Mouse (Mus musculus) embryonic facial prominence, embryonic 11.5 days (tissue): ENCODE measurements around the gene Grm7. TPM values are rescaled to one million over a fixed set of nuclear protein-coding genes. Genes with fewer than 3 reads are reported as not detected.

ENCODE experiments used
- ATAC-seq: fragments of 200-750 bp; cut with Nextera tagmentation; replicated peaks from 2 replicates; pipeline ENCODE4 v1.8.0; 2017; ENCODE audit warnings: low read depth; ENCODE audit not compliant: insufficient number of reproducible peaks, low FRiP score, low TSS enrichment
- DNase-seq: peaks from one replicate; pipeline ENCODE4 v3.0.0-alpha.2; 2015; ENCODE audit warnings: low spot score
- H3K27ac ChIP-seq: fragments of 300-500 bp; sonication (generic); replicated peaks from 2 replicates; pipeline ENCODE4 v1.5.1; 2014; ENCODE audit warnings: mild to moderate bottlenecking, low read depth, low read length, control low read depth
- H3K27me3 ChIP-seq: fragments of 300-500 bp; sonication (generic); 2 replicates; pipeline ENCODE4 v1.6.1; 2014; ENCODE audit warnings: mild to moderate bottlenecking, low read length, moderate library complexity, mixed read lengths; ENCODE audit not compliant: control insufficient read depth, insufficient read depth
- H3K36me3 ChIP-seq: fragments of 300-500 bp; sonication (generic); replicated peaks from 2 replicates; pipeline ENCODE4 v1.6.1; 2014; ENCODE audit warnings: low read depth, mild to moderate bottlenecking, low read length, moderate library complexity, mixed read lengths; ENCODE audit not compliant: control insufficient read depth, insufficient read depth
- H3K4me1 ChIP-seq: fragments of 300-500 bp; sonication (generic); 2 replicates; pipeline ENCODE4 v1.6.1; 2014; ENCODE audit warnings: low read length, mixed read lengths; ENCODE audit not compliant: control insufficient read depth, insufficient read depth
- H3K4me2 ChIP-seq: fragments of 300-500 bp; sonication (generic); 2 replicates; pipeline ENCODE4 v1.6.1; 2014; ENCODE audit warnings: low read depth, mild to moderate bottlenecking, control low read depth, low read length, moderate library complexity
- H3K4me3 ChIP-seq: fragments of 300-500 bp; sonication (generic); 2 replicates; pipeline ENCODE4 v1.5.1; 2014; ENCODE audit warnings: low read depth, low read length, control low read depth
- H3K9ac ChIP-seq: fragments of 300-500 bp; sonication (generic); replicated peaks from 2 replicates; pipeline ENCODE4 v1.6.1; 2014; ENCODE audit warnings: mild to moderate bottlenecking, control low read depth, low read length
- H3K9me3 ChIP-seq: fragments of 300-500 bp; sonication (generic); replicated peaks from 2 replicates; pipeline ENCODE4 v1.6.1; 2016; ENCODE audit warnings: mild to moderate bottlenecking, low read length, inconsistent platforms, mixed read lengths; ENCODE audit not compliant: control insufficient read depth
- whole genome bisulfite sequencing: fragments of 180-500 bp; shearing (Covaris S2); extraction: QIAGEN DNeasy Blood & Tissue Kit; methylation state at CpG from one replicate; pipeline ENCODE4 v1.1.7; 2014; 5-methylcytosine and 5-hydroxymethylcytosine counted together
- polyA plus RNA-seq: library from polyadenylated mRNA; unstranded; fragments of >200 nt; fragmentation: Nextera tagmentation; extraction: Ambion mirVana; gene quantifications from 2 replicates; pipeline ENCODE4 v1.2.1, GENCODE M21; 2014

Grm7 gene
- polyA plus RNA-seq, 1 experiment from 2014 or later: 0.63 TPM

GRCm38 (mm10) chr6:111039099-111039498, 393.7 kb downstream of the Grm7 start:
- H3K4me3 ChIP-seq: no peak overlapping the region
- H3K27me3 ChIP-seq: no peaks in the 10 kb centered on the region
- 77% methylated on average over 2 of the region's 2 CpGs for WGBS
- DNase-seq: no peak
- no peak for ATAC-seq
- no peak overlapping the region for H3K4me2 ChIP-seq
- H3K4me1 ChIP-seq: no peaks in the 10 kb centered on the region
- H3K36me3 ChIP-seq: no peaks in the 10 kb centered on the region
- no peak overlapping the region for H3K27ac ChIP-seq
- no peak overlapping the region for H3K9ac ChIP-seq
- H3K9me3 ChIP-seq: no peaks in the 10 kb centered on the region

- no peak overlapping the region for H3K4me2 ChIP-seq
- ATAC-seq (no peak), DNase-seq (no peak)
- no peaks in the 10 kb centered on the region for H3K4me1 ChIP-seq
- no peak overlapping the region for H3K9ac ChIP-seq
- no peak overlapping the region for H3K4me3 ChIP-seq
- H3K36me3 ChIP-seq: no peaks in the 10 kb centered on the region
- 42% methylated on average over 2 of the region's 2 CpGs for WGBS
- H3K27me3 ChIP-seq: no peaks in the 10 kb centered on the region
- H3K27ac ChIP-seq: no peak overlapping the region
- no peaks in the 10 kb centered on the region for H3K9me3 ChIP-seq
These were observed 400.5 kb downstream of the Grm7 start for GRCm38 (mm10) chr6:111045896-111046295.

- H3K9ac ChIP-seq: no peak overlapping the region
- no peaks in the 10 kb centered on the region for H3K27me3 ChIP-seq
- H3K4me3 ChIP-seq: no peak overlapping the region
- no peak for ATAC-seq
- no peaks in the 10 kb centered on the region for H3K9me3 ChIP-seq
- H3K4me1 ChIP-seq: no peaks in the 10 kb centered on the region
- H3K36me3 ChIP-seq: no peaks in the 10 kb centered on the region
- no peak overlapping the region for H3K27ac ChIP-seq
- no peak for DNase-seq
- no peak overlapping the region for H3K4me2 ChIP-seq
These were observed 403.9 kb downstream of the Grm7 start for GRCm38 (mm10) chr6:111049247-111049646.

GRCm38 (mm10) chr6:111054001-111054975, 408.9 kb downstream of the Grm7 start:
- Histone ChIP-seq H3K36me3 (no peaks in the 10 kb centered on the region), H3K9me3 (no peaks in the 10 kb centered on the region), H3K4me1 (no peaks in the 10 kb centered on the region), H3K4me3 (no peak overlapping the region), H3K27me3 (no peaks in the 10 kb centered on the region), H3K4me2 (no peak overlapping the region), H3K27ac (no peak overlapping the region), H3K9ac (no peak overlapping the region)
- WGBS: 75% methylated on average over 7 of the region's 7 CpGs
- DNase-seq (no peak), ATAC-seq (no peak)

GRCm38 (mm10) chr6:111057798-111058197, 412.4 kb downstream of the Grm7 start:
- no peak overlapping the region for H3K9ac ChIP-seq
- no peaks in the 10 kb centered on the region for H3K36me3 ChIP-seq
- no peaks in the 10 kb centered on the region for H3K9me3 ChIP-seq
- H3K27me3 ChIP-seq: no peaks in the 10 kb centered on the region
- no peak for ATAC-seq
- no peak overlapping the region for H3K4me3 ChIP-seq
- WGBS: 81% methylated on average over 3 of the region's 3 CpGs
- no peak overlapping the region for H3K27ac ChIP-seq
- DNase-seq: no peak
- no peaks in the 10 kb centered on the region for H3K4me1 ChIP-seq
- no peak overlapping the region for H3K4me2 ChIP-seq

- no peak for DNase-seq
- ATAC-seq: no peak
- Histone ChIP-seq H3K4me2 (no peak overlapping the region), H3K27me3 (no peaks in the 10 kb centered on the region), H3K4me3 (no peak overlapping the region), H3K4me1 (no peaks in the 10 kb centered on the region), H3K9me3 (no peaks in the 10 kb centered on the region), H3K27ac (no peak overlapping the region), H3K9ac (no peak overlapping the region), H3K36me3 (no peaks in the 10 kb centered on the region)
- 81% methylated on average over 4 of the region's 4 CpGs for WGBS
These were observed 414.6 kb downstream of the Grm7 start for GRCm38 (mm10) chr6:111060004-111060403.

GRCm38 (mm10) chr6:111084569-111084968, 439.2 kb downstream of the Grm7 start:
- no peak for DNase-seq
- Histone ChIP-seq H3K27ac (no peak overlapping the region), H3K9me3 (no peaks in the 10 kb centered on the region), H3K36me3 (no peaks in the 10 kb centered on the region), H3K4me2 (no peak overlapping the region), H3K4me1 (no peaks in the 10 kb centered on the region), H3K4me3 (no peak overlapping the region), H3K9ac (no peak overlapping the region), H3K27me3 (no peaks in the 10 kb centered on the region)
- 82% methylated on average over 3 of the region's 3 CpGs for WGBS
- ATAC-seq: no peak

- Histone ChIP-seq H3K27me3 (no peaks in the 10 kb centered on the region), H3K36me3 (no peaks in the 10 kb centered on the region), H3K9ac (no peak overlapping the region), H3K4me2 (no peak overlapping the region), H3K27ac (no peak overlapping the region), H3K4me3 (no peak overlapping the region), H3K9me3 (no peaks in the 10 kb centered on the region), H3K4me1 (no peaks in the 10 kb centered on the region)
- no peak for DNase-seq
- no peak for ATAC-seq
- 83% methylated on average over 1 of the region's 1 CpGs for WGBS
These were observed 449.4 kb downstream of the Grm7 start for GRCm38 (mm10) chr6:111094818-111095217.
